Mouse (Mus musculus): Measurements from ENCODE around the gene Dip2b.

DNA sequence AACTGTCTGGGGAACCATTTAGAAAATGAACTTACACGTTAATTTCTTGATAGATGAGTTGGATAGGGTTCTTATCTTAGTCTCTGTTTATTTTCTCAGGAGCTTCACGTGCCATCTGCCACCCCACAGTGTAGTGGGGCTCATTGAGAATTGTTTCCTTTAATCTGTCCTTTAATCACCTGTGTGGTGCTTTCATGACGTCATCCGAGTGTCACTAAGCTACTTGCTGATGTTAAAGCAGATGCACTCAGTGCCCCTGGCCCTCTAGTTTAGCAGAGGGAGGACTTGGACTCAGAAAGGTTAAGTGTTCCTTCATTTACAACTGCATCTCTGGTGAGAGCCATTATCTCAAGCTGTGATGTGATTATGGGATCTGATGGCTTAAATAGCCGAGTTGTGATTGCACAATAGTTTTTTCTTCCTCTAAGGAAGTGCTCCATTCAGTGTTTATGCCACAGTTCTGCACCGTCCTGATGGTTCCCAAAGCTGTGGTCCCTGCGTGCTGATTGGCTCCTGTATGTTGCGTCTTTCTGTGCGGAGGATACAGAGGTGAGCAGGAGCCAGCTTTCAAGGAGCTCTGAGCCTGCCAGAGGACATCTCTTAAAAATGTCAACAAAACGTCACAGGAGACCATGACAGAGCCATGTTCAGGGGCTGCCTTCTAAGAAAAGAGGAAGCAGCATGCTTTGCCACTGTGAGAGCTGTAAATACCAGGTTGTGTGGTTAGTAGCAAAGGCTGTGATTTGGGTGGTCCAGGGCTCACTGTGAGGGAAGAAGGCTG, 3.0 kb downstream of the Dip2b start:
- TF ChIP-seq POLR2A (IDR thresholded peaks at IDR 0.05; ENCODE audit: control insufficient read depth, extremely low read depth, insufficient read depth, low read length, poor library complexity) (no peak), CTCF (IDR thresholded peaks at IDR 0.05; ENCODE audit: borderline replicate concordance, control insufficient read depth, extremely low read depth, insufficient read depth, low read length, poor library complexity) (no peak)
